ENCODE assay signal across 30 mouse cellular contexts in the genomic region with DNA sequence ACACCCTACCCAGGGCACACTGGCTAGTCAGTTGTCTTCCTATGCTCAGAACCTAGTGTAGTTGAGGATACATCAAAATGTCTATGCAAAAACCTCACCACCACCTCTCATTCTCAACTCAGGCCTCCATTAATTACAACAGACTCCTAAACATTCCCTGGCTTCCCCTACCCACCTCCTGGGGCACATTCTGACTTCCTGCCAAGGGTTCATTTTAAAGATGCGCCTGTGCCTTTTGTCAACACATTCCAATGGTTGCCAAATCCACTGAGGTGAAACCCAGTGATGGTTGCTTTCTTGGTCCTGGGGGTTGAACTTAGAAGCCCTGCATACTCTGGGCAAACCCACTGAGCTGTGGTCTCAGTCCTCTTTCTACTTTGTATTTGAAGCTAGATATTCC. TPM values are rescaled to one million over a fixed set of nuclear protein-coding genes. Genes with fewer than 3 reads are reported as not detected.
A peak's percentile ranks its signal among the peaks of the same experiment; 100 is the strongest.
DNase-seq lines count a peak whose midpoint lies in the region; ATAC-seq lines count a peak whose summit lies in the region.
"Had no signal": no experiment of that assay in that cellular context is flagged by ENCODE, and none has a peak within 500 bp of the region (broad histone marks: within the 10 kb centered on the region; RNA-seq: fewer than 3 reads in every experiment).

No protein-coding gene starts in this region.

- H3K4me2 ChIP-seq in heart, embryonic 16.5 days (ENCODE audit: low read depth, low read length) = peak overlapping the region; percentile 37
- no peak overlapping the region for H3K4me2 ChIP-seq in heart, embryonic 11.5 days
- H3K4me2 ChIP-seq: heart, embryonic 12.5 days; kidney, embryonic 15.5 days; limb, embryonic 12.5 days; liver, embryonic 15.5 days; lung, embryonic 14.5 days; midbrain, embryonic 11.5 days; neural tube, embryonic 12.5 days had no signal

- no peak overlapping the region for H3K4me3 ChIP-seq in heart, embryonic 16.5 days (ENCODE audit: low read length)
- no peak overlapping the region for H3K4me3 ChIP-seq in heart, embryonic 11.5 days (ENCODE audit: low read depth, low read length)
- H3K4me3 ChIP-seq: erythroblast, embryonic 14.5 days; gastrocnemius, adult 2 months; heart, embryonic 12.5 days; hindbrain, embryonic 10.5 days; kidney, embryonic 15.5 days; limb, embryonic 12.5 days; liver, embryonic 15.5 days; myocyte; neural tube, embryonic 12.5 days had no signal

- no peaks in the 10 kb centered on the region for H3K9me3 ChIP-seq in heart, embryonic 16.5 days (replicated peaks; ENCODE audit: control insufficient read depth, low read length)
- no peaks in the 10 kb centered on the region for H3K9me3 ChIP-seq in heart, embryonic 11.5 days (replicated peaks; ENCODE audit: control insufficient read depth, low read length)
- H3K9me3 ChIP-seq: heart, embryonic 12.5 days; hindbrain, embryonic 10.5 days; kidney, embryonic 15.5 days; limb, embryonic 12.5 days; liver, embryonic 15.5 days; neural tube, embryonic 12.5 days had no signal

- no peaks in the 10 kb centered on the region for H3K27me3 ChIP-seq in heart, embryonic 16.5 days (ENCODE audit: control insufficient read depth, insufficient read depth, low read length)
- H3K27me3 ChIP-seq in heart, embryonic 11.5 days (ENCODE audit: control insufficient read depth, insufficient read depth, low read length) = no peaks in the 10 kb centered on the region
- H3K27me3 ChIP-seq: heart, embryonic 12.5 days; kidney, embryonic 15.5 days; limb, embryonic 12.5 days; liver, embryonic 15.5 days; neural tube, embryonic 12.5 days had no signal

- peaks cover 44% of the 10 kb centered on the region for H3K4me1 ChIP-seq in heart, embryonic 16.5 days (ENCODE audit: control insufficient read depth, insufficient read depth, low read length)
- peaks cover 25% of the 10 kb centered on the region for H3K4me1 ChIP-seq in heart, embryonic 11.5 days (ENCODE audit: control insufficient read depth, insufficient read depth, low read length)

- H3K9ac ChIP-seq in heart, embryonic 16.5 days (ENCODE audit: low read length) = no peak overlapping the region
- no peak overlapping the region for H3K9ac ChIP-seq in heart, embryonic 11.5 days (ENCODE audit: low read depth, low read length)
- H3K9ac ChIP-seq: heart, embryonic 12.5 days; kidney, embryonic 15.5 days; limb, embryonic 12.5 days; liver, embryonic 15.5 days; lung, embryonic 14.5 days; neural tube, embryonic 12.5 days had no signal

- DNase-seq in cerebellum, postnatal 10 days = peak; percentile 29 to 41
- no peak for DNase-seq in cerebellum, postnatal 4 days (ENCODE audit: low spot score in 2 of 2)
- DNase-seq in brain, adult 2 months (ENCODE audit: low read depth, low spot score) = peak; percentile 37
- DNase-seq in cerebellum, postnatal 36 days = peak; percentile 20 to 29
- DNase-seq in gastrocnemius, adult 8-10 months (ENCODE audit: low spot score in 2 of 2) = no peak
- DNase-seq: adrenal gland, adult 8-10 months; B cell, adult 2 months; gastrocnemius, adult 2 months; kidney, adult 18-20 months; kidney, postnatal 25 days; lung, embryonic 14.5 days; lung, postnatal 14 days; right cerebral cortex, postnatal 4 days; thymus, adult 18-20 months; thymus, postnatal 25 days had no signal

- 45% methylated on average over 1 of the region's 1 CpGs for WGBS in heart, embryonic 16.5 days
- 65% methylated on average over 1 of the region's 1 CpGs for WGBS in heart, embryonic 11.5 days (ENCODE audit: insufficient replicate concordance)

- peak overlapping the region; percentile 53 for H3K27ac ChIP-seq in heart, embryonic 16.5 days (ENCODE audit: low read length)
- H3K27ac ChIP-seq in heart, embryonic 11.5 days (ENCODE audit: low read depth, low read length) = no peak overlapping the region
- H3K27ac ChIP-seq: gastrocnemius, adult 2 months; kidney, embryonic 15.5 days; limb, embryonic 12.5 days; liver, embryonic 15.5 days; neural tube, embryonic 12.5 days; stomach, postnatal 0 days had no signal

- no peak for ATAC-seq in heart, embryonic 16.5 days (replicated peaks; ENCODE audit: extremely low read depth, insufficient read depth, low FRiP score)
- no peak for ATAC-seq in heart, embryonic 11.5 days (replicated peaks; ENCODE audit: insufficient number of reproducible peaks, low FRiP score, low TSS enrichment)
- ATAC-seq: forebrain, embryonic 16.5 days; hindbrain, embryonic 16.5 days; midbrain, embryonic 16.5 days had no signal

- H3K36me3 ChIP-seq in heart, embryonic 16.5 days (ENCODE audit: control insufficient read depth, insufficient read depth) = 0 out of 2 replicates have a peak, but pooled peaks cover 2% of the 10 kb centered on the region
- H3K36me3 ChIP-seq in heart, embryonic 11.5 days (ENCODE audit: control insufficient read depth, insufficient read depth, low read length) = no peaks in the 10 kb centered on the region
- H3K36me3 ChIP-seq: heart, embryonic 12.5 days; kidney, embryonic 15.5 days; limb, embryonic 12.5 days; liver, embryonic 15.5 days; neural tube, embryonic 12.5 days had no signal

RNA-seq across cellular contexts. Expression of a gene that starts 4.9 kb away (rescaled TPM):
- 12.4 and 12.7 TPM in 2 replicates for polyA plus RNA-seq in heart, embryonic 16.5 days (2015; fragmentation: Nextera tagmentation; extraction: Ambion mirVana)
- 12.5 and 14.2 TPM in 2 replicates for polyA plus RNA-seq in heart, embryonic 11.5 days (2014; fragmentation: Nextera tagmentation; extraction: Ambion mirVana)
- 1 to 10 TPM; 5.2 to 6.1 (median 5.3) TPM for total RNA-seq in gastrocnemius, adult 8-10 months (2022)

Comparison
In these comparisons a context has a peak if more than half of its experiments do, and no peak if none do; other contexts are left out.
1. DNase-seq: peak in cerebellum, postnatal 10 days (2 of 2), brain, adult 2 months (single experiment) and cerebellum, postnatal 36 days (2 of 2); none in cerebellum, postnatal 4 days (0 of 2) and gastrocnemius, adult 8-10 months (0 of 2).